Mouse (Mus musculus) liver, embryonic 12.5 days (tissue): ENCODE results near the gene Pcdh19. TPM values are rescaled to one million over a fixed set of nuclear protein-coding genes. Genes with fewer than 3 reads are reported as not detected.

Source experiments
- ATAC-seq: fragments of 200-750 bp; cut with Nextera tagmentation; 2 replicates; pipeline ENCODE4 v1.8.0; 2017; ENCODE audit warnings: moderate number of reproducible peaks, mild to moderate bottlenecking, moderate library complexity
- H3K27ac ChIP-seq: fragments of 300-500 bp; sonication (generic); 2 replicates; pipeline ENCODE4 v1.5.1; 2016; ENCODE audit warnings: mild to moderate bottlenecking
- H3K27me3 ChIP-seq: fragments of 300-500 bp; sonication (generic); replicated peaks from 2 replicates; pipeline ENCODE4 v1.6.1; 2016; ENCODE audit warnings: mild to moderate bottlenecking, moderate library complexity
- H3K36me3 ChIP-seq: fragments of 300-500 bp; sonication (generic); 2 replicates; pipeline ENCODE4 v1.6.1; 2016; ENCODE audit warnings: mild to moderate bottlenecking, moderate library complexity
- H3K4me1 ChIP-seq: fragments of 300-500 bp; sonication (generic); 2 replicates; pipeline ENCODE4 v1.6.1; 2016
- H3K4me2 ChIP-seq: fragments of 300-500 bp; sonication (generic); 2 replicates; pipeline ENCODE4 v1.6.1; 2016; ENCODE audit warnings: mild to moderate bottlenecking, moderate library complexity
- H3K4me3 ChIP-seq: fragments of 300-500 bp; sonication (generic); 2 replicates; pipeline ENCODE4 v1.5.1; 2016; ENCODE audit warnings: mild to moderate bottlenecking, moderate library complexity
- H3K9ac ChIP-seq: fragments of 300-500 bp; sonication (generic); 2 replicates; pipeline ENCODE4 v1.6.1; 2016; ENCODE audit warnings: mild to moderate bottlenecking, moderate library complexity
- H3K9me3 ChIP-seq: fragments of 300-500 bp; sonication (generic); replicated peaks from 2 replicates; pipeline ENCODE4 v1.6.1; 2016; ENCODE audit warnings: mild to moderate bottlenecking, moderate library complexity
- WGBS: fragments of 180-500 bp; shearing (Covaris S2); methylation state at CpG from one replicate; pipeline ENCODE4 v1.1.7; 2016; ENCODE audit not compliant: insufficient replicate concordance; 5-methylcytosine and 5-hydroxymethylcytosine counted together
- polyA plus RNA-seq: library from polyadenylated mRNA; unstranded; fragments of >200 nt; fragmentation: Nextera tagmentation; extraction: Ambion mirVana; gene quantifications from 2 replicates; pipeline ENCODE4 v1.2.1, GENCODE M21; 2016

The Pcdh19 gene
- polyA plus RNA-seq, 1 experiment from 2014 or later, result 0.21 TPM

GRCm38 (mm10) chrX:133655196-133655595 is 33.6 kb downstream of the Pcdh19 start:
- H3K27me3 ChIP-seq, result no peaks in the 10 kb centered on the region
- H3K9me3 ChIP-seq, result no peaks in the 10 kb centered on the region
- no peak for ATAC-seq
- no peak overlapping the region for H3K9ac ChIP-seq
- 50% methylated on average over 4 of the region's 4 CpGs for WGBS
- H3K4me3 ChIP-seq, result no peak overlapping the region
- H3K4me1 ChIP-seq, result no peaks in the 10 kb centered on the region
- no peak overlapping the region for H3K27ac ChIP-seq
- H3K36me3 ChIP-seq, result no peaks in the 10 kb centered on the region
- no peak overlapping the region for H3K4me2 ChIP-seq

GRCm38 (mm10) chrX:133653071-133653470 is 35.7 kb downstream of the Pcdh19 start:
- no peak overlapping the region for H3K4me3 ChIP-seq
- no peaks in the 10 kb centered on the region for H3K27me3 ChIP-seq
- no peaks in the 10 kb centered on the region for H3K4me1 ChIP-seq
- no peaks in the 10 kb centered on the region for H3K36me3 ChIP-seq
- no peak overlapping the region for H3K9ac ChIP-seq
- 64% methylated on average over 3 of the region's 3 CpGs for WGBS
- no peak overlapping the region for H3K4me2 ChIP-seq
- H3K9me3 ChIP-seq, result no peaks in the 10 kb centered on the region
- H3K27ac ChIP-seq, result no peak overlapping the region
- no peak for ATAC-seq

GRCm38 (mm10) chrX:133650379-133650778 is 38.4 kb downstream of the Pcdh19 start:
- Histone ChIP-seq H3K27me3 (no peaks in the 10 kb centered on the region), H3K27ac (no peak overlapping the region), H3K9ac (no peak overlapping the region), H3K4me2 (no peak overlapping the region), H3K4me1 (no peaks in the 10 kb centered on the region), H3K9me3 (no peaks in the 10 kb centered on the region), H3K36me3 (no peaks in the 10 kb centered on the region), H3K4me3 (no peak overlapping the region)
- ATAC-seq, result no peak
- WGBS, result 61% methylated on average over 3 of the region's 3 CpGs

- H3K27me3 ChIP-seq, result no peaks in the 10 kb centered on the region
- no peaks in the 10 kb centered on the region for H3K9me3 ChIP-seq
- WGBS, result 52% methylated on average over 2 of the region's 2 CpGs
- no peak overlapping the region for H3K4me2 ChIP-seq
- H3K36me3 ChIP-seq, result no peaks in the 10 kb centered on the region
- no peak overlapping the region for H3K27ac ChIP-seq
- no peak overlapping the region for H3K9ac ChIP-seq
- no peaks in the 10 kb centered on the region for H3K4me1 ChIP-seq
- H3K4me3 ChIP-seq, result no peak overlapping the region
- ATAC-seq, result no peak
Measured at GRCm38 (mm10) chrX:133647809-133648208, 41.0 kb downstream of the Pcdh19 start.

GRCm38 (mm10) chrX:133639445-133639844 is 49.3 kb downstream of the Pcdh19 start:
- no peaks in the 10 kb centered on the region for H3K4me1 ChIP-seq
- no peaks in the 10 kb centered on the region for H3K27me3 ChIP-seq
- no peaks in the 10 kb centered on the region for H3K9me3 ChIP-seq
- no peaks in the 10 kb centered on the region for H3K36me3 ChIP-seq
- no peak overlapping the region for H3K4me2 ChIP-seq
- no peak overlapping the region for H3K4me3 ChIP-seq
- ATAC-seq, result no peak
- no peak overlapping the region for H3K27ac ChIP-seq
- no peak overlapping the region for H3K9ac ChIP-seq

- H3K36me3 ChIP-seq, result no peaks in the 10 kb centered on the region
- no peak overlapping the region for H3K27ac ChIP-seq
- no peak overlapping the region for H3K4me3 ChIP-seq
- no peaks in the 10 kb centered on the region for H3K27me3 ChIP-seq
- ATAC-seq, result no peak
- 64% methylated on average over 8 of the region's 8 CpGs for whole genome bisulfite sequencing
- H3K4me2 ChIP-seq, result no peak overlapping the region
- H3K9me3 ChIP-seq, result no peaks in the 10 kb centered on the region
- no peak overlapping the region for H3K9ac ChIP-seq
- no peaks in the 10 kb centered on the region for H3K4me1 ChIP-seq
Measured at GRCm38 (mm10) chrX:133629538-133629937, 59.2 kb downstream of the Pcdh19 start.

GRCm38 (mm10) chrX:133618222-133618621 is 70.6 kb downstream of the Pcdh19 start:
- no peaks in the 10 kb centered on the region for H3K9me3 ChIP-seq
- no peak overlapping the region for H3K4me3 ChIP-seq
- H3K27ac ChIP-seq, result no peak overlapping the region
- ATAC-seq, result no peak
- no peak overlapping the region for H3K4me2 ChIP-seq
- H3K4me1 ChIP-seq, result no peaks in the 10 kb centered on the region
- H3K9ac ChIP-seq, result no peak overlapping the region
- 0% methylated on average over 1 of the region's 1 CpGs for WGBS
- no peaks in the 10 kb centered on the region for H3K36me3 ChIP-seq
- H3K27me3 ChIP-seq, result no peaks in the 10 kb centered on the region

- no peaks in the 10 kb centered on the region for H3K27me3 ChIP-seq
- H3K4me3 ChIP-seq, result no peak overlapping the region
- H3K9ac ChIP-seq, result no peak overlapping the region
- no peak overlapping the region for H3K27ac ChIP-seq
- no peak overlapping the region for H3K4me2 ChIP-seq
- H3K4me1 ChIP-seq, result no peaks in the 10 kb centered on the region
- WGBS, result 61% methylated on average over 4 of the region's 4 CpGs
- no peak for ATAC-seq
- no peaks in the 10 kb centered on the region for H3K36me3 ChIP-seq
- H3K9me3 ChIP-seq, result no peaks in the 10 kb centered on the region
Measured at GRCm38 (mm10) chrX:133605828-133606227, 83.0 kb downstream of the Pcdh19 start.

GRCm38 (mm10) chrX:133604272-133604671 is 84.5 kb downstream of the Pcdh19 start:
- Histone ChIP-seq H3K4me3 (no peak overlapping the region), H3K9me3 (no peaks in the 10 kb centered on the region), H3K27me3 (no peaks in the 10 kb centered on the region), H3K36me3 (no peaks in the 10 kb centered on the region), H3K4me1 (no peaks in the 10 kb centered on the region), H3K27ac (no peak overlapping the region), H3K4me2 (no peak overlapping the region), H3K9ac (no peak overlapping the region)
- ATAC-seq, result no peak
- 47% methylated on average over 4 of the region's 4 CpGs for WGBS

GRCm38 (mm10) chrX:133602068-133602467 is 86.7 kb downstream of the Pcdh19 start:
- Histone ChIP-seq H3K27me3 (no peaks in the 10 kb centered on the region), H3K9ac (no peak overlapping the region), H3K9me3 (no peaks in the 10 kb centered on the region), H3K36me3 (no peaks in the 10 kb centered on the region), H3K27ac (no peak overlapping the region), H3K4me2 (no peak overlapping the region), H3K4me3 (no peak overlapping the region), H3K4me1 (no peaks in the 10 kb centered on the region)
- ATAC-seq, result no peak
- WGBS, result 49% methylated on average over 2 of the region's 2 CpGs

- no peaks in the 10 kb centered on the region for H3K4me1 ChIP-seq
- no peak overlapping the region for H3K9ac ChIP-seq
- H3K4me2 ChIP-seq, result no peak overlapping the region
- H3K36me3 ChIP-seq, result no peaks in the 10 kb centered on the region
- H3K9me3 ChIP-seq, result no peaks in the 10 kb centered on the region
- H3K27me3 ChIP-seq, result no peaks in the 10 kb centered on the region
- no peak overlapping the region for H3K4me3 ChIP-seq
- H3K27ac ChIP-seq, result no peak overlapping the region
- 24% methylated on average over 1 of the region's 1 CpGs for WGBS
- no peak for ATAC-seq
Measured at GRCm38 (mm10) chrX:133601658-133602057, 87.1 kb downstream of the Pcdh19 start.

GRCm38 (mm10) chrX:133601195-133601594 is 87.6 kb downstream of the Pcdh19 start:
- no peaks in the 10 kb centered on the region for H3K27me3 ChIP-seq
- H3K4me1 ChIP-seq, result no peaks in the 10 kb centered on the region
- 42% methylated on average over 2 of the region's 2 CpGs for WGBS
- H3K9ac ChIP-seq, result no peak overlapping the region
- H3K9me3 ChIP-seq, result no peaks in the 10 kb centered on the region
- H3K4me2 ChIP-seq, result no peak overlapping the region
- H3K27ac ChIP-seq, result no peak overlapping the region
- H3K4me3 ChIP-seq, result no peak overlapping the region
- ATAC-seq, result no peak
- H3K36me3 ChIP-seq, result no peaks in the 10 kb centered on the region

- Histone ChIP-seq H3K4me3 (no peak overlapping the region), H3K4me1 (no peaks in the 10 kb centered on the region), H3K9me3 (no peaks in the 10 kb centered on the region), H3K27ac (no peak overlapping the region), H3K27me3 (no peaks in the 10 kb centered on the region), H3K4me2 (no peak overlapping the region), H3K36me3 (no peaks in the 10 kb centered on the region), H3K9ac (no peak overlapping the region)
- no peak for ATAC-seq
- 73% methylated on average over 4 of the region's 4 CpGs for WGBS
Measured at GRCm38 (mm10) chrX:133575601-133576382, 113.0 kb downstream of the Pcdh19 start.
